In the genomic region with DNA sequence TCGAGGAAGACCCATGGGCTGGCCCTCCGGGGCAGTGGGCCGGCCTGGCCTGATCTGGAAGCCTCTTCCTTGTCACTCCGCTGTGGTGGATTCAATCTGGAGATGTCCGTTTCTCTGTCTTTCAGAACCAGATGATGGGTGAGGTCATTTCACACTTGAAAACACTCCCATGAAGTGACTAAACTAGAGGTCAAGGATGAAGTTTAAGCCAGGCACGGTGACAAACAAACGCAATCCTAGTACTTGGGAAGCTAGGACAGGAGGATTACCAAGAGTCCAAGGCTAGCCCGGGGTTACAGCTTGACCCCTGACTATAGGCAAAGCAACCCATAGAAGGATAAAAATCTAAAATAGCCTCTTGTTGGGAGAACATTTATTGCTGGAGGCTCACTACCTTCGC, we compare ENCODE assay signal across 8 mouse cellular contexts.
"Had no signal": no experiment of that assay in that cellular context is flagged by ENCODE, and none has a peak within 500 bp of the region (broad histone marks: within the 10 kb centered on the region; RNA-seq: fewer than 3 reads in every experiment).

No protein-coding gene starts in this region.

- DNase-seq: lung, adult 2 months; lung, postnatal 14 days; lung, postnatal 36 days; right cerebral cortex, postnatal 14 days; spleen, adult 18-20 months; thymus, adult 18-20 months; thymus, postnatal 14 days; thymus, postnatal 36 days had no signal
